Mouse (Mus musculus) urinary bladder, postnatal 25 days (tissue): ENCODE data around the gene Nrp2.

Source experiments
- DNase-seq: peaks from one replicate; pipeline ENCODE4 v3.0.0; 2022; ENCODE audit warnings: low spot score

Gene Nrp2

DNA sequence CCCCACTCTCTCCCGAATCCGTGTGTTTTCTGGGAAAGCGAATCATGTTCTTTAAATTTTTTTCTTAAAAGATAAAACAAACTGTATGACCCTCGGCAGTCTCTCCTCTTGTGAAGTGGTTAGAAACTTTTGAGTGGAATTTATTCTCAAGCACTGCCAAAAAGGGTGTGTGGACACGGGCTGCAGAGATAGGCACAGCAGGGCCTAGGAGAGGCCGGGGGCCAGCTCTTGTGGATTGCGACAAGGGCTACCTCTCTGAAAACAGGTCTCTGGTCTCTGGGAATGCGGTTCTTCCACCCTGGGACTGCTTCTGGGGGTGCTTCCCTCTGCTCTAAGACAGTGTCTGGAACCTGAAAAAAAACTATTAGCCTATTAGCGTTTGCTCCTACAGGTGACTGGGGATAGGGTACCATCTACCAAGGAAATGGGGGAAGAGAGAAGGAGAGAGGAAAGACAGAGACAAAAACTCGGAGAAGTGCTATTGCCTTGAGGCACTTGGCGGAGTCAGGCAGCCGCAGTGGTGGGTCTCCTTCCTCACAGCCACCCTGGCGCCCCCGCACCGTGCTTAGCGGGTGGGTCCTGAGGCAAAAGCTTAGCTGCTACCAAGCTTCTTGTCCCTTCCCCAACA lies 1.9 kb downstream of the Nrp2 start:
- DNase-seq, result no peak

DNA sequence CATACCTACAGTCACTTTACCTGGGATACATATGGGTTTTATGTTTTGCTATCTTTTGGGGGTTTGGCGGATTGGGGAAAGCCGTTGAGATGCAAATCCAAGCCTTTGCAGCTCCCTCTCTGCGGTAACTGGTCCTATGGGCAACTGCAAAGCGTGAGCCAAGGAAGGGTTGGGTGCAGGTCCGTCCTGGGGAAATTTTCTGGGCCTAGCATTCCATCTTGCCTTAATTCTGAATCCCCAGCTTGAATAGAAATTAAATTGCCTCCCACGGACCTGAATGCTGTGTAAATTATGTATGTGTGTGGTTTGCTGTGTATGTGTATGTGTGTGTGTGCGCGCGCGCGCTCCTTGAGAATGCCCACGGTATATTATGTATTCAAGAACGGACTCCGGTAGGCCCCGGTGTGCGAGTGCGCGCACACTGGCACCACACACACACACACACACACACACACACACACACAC lies 2.5 kb downstream of the Nrp2 start:
- DNase-seq, result no peak

DNA sequence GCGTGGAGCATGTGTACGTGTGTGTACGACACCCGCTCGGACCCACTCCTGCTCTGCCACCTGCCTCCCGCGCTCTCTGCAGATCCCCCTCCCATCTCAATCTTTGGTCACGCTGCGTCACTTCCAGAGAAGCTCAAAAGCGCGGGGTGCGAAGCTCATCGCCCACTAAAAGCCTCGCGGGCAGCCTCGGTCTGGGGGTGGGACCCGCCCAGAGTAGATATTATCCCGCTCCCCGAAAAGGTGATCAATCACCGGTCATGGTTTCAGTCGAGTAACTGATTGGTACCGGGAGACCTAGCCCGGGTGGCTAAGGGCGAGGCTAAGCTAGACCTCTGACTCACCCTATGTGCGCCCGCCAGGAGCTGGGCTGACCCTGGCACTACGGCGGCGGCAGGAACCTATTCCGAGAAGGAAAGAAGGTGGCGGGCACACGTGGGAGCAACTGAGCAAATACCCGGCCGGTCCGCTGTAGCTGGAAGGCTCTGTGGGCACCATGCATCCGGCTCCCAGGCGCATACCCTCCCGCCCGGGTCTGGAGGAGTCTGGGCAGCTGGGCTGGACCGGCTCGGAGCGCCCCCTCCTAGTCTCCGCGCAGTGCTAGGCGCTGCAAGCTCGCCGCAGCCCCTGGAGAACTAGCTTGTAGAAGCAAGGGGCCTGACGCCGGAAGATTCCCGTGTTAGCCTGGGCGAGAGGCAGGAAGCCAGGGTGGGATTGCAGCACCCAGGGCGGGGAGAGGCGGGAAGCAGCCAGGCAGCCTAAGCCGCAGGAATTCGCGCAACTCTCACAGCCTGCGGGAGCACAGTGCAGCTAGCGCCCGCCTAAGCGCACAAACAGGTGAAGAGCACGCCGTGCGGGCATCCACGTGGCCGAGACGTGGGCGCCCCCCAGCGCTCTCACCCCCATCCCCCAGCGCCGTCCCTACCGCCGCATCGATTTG lies 3.3 kb downstream of the Nrp2 start:
- peak; percentile 51 for DNase-seq

DNA sequence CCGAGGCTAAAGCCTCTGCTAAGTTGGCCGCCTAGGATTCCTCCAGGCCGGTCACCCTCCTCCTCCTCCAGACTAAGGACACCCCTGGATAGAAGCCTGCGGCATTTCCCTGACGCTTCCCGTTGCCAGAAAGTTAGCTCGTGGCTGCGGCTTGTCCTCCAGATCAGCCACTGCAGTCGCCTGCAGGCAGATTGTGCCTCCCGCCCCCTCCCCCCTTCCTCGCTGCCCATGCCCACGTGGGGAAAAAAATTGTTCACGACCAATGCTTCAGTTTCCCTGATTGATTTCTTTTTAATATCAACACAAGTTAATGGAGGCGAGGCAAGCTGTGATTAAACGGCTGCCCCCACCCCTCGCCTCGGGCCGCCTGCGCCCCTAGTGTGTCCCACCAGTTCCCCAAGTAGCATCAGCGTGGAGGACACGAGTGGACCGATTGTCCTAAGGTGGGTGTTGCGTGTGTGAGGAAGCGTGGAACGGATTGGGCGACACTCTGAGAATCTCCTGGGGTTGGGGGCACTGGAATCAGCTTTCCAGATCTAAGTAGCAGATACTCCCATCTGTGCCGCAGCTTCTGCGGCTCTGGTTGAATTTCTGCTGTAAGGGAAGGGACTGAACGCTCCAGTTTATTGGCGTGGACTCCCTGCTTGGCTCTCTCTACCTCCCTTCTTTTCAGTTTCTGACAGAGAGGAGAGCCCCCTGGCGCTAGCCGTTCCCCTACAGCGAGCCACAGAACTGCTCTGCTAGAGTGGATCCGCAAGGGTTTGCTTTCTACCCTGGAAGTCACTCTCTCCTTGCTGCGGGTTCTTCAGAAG lies 4.2 kb downstream of the Nrp2 start:
- no peak for DNase-seq

DNA sequence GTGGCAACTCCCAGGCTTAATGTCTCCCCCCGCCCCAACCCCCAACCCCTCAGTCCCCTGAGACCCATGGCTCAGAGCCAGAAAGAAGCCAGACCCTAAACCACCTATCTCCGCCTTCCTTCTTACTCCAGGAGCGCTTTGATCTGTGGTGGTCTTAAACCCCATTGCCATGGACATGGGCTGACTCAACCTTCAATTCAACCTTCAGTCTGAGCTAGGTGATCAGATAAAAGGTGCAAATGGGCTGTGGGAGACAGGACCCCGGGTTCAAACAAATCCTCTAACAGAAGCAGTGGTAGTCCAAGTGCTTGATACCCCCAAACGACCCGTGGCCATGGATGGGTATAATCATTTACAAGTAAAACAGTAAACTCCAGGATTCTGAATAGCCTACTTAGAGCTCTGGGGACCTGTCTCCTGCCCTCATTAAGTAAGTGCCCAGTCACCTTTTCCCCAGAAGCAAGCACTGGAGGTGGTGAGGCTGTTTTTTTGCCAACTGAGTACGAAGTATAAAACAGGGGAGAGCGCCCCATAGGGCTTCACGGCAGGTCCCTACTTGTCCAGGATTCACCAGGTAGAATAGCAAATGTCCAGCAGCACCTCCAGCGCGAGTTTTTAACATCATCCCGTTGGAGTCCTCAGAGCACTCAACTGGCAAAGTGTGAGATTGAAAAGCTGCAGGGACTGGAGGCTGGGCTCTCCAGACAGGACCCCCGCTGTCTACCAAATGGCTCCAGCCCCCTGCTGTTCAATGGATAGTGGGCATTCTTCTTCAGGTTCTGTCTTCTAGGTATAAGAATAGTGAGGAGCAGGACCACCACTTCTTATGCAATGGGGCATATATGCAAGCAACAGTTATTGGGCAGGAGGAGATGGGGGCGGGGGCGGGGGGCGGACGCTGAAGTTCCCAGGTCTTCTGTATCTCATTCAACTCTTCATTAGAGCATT lies 5.1 kb downstream of the Nrp2 start:
- no peak for DNase-seq

DNA sequence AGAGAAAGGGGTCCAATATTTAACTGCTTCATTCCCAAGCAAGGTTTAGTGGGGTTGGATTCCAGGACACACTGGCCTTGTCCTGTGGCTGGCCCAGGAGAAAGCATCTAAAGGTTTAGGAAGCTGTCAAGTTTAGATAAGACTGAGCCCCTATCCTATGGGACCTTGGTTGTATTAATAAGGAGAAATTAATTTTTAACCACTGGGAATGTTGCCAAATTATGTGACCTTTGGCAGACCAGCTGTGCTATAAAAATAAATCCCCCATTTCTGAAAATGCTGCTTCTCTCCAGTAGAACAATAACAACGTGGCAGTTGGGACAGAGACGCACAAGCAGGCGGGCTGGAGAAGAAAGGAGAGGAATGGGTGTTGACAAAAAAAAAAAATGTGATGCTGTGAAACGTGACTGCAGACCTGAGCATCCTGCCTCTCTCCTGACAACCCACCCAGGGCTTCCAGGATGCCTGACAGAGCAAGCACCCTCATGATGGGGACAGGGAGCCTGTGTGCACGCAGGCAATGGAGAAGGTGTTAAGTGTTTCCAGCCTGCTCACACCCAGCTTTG lies 6.8 kb downstream of the Nrp2 start:
- DNase-seq, result no peak

DNA sequence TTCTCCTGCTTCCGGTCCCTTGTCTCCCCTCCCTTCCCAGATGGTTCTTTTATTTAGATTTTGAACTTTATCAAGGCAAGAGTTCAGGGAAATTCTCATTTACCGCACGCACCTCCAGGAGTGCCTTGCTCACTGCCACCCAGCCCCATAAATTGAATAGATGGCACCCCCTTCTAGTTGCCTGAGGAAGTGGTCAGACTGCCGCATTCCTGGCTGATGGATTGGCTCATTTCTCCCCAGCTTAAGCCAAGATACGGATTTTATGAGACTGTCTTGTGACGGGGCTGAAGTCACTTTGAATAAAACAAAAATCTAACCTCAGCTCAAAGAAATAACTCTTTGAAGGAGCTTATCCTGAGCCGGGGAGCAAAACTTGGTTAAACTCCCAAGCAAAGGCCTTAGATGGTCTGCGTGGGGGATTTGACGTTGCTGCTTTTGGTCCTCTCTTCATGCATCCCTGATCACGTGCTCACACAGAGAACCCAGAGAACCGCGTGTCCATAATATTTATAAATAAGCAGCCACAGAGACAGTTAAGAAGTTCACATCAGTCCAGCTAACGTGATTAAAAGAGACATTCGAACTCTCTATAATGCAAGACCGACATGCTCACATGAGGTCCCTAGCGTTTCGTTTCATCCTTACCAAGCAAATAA lies 10.1 kb downstream of the Nrp2 start:
- no peak for DNase-seq

DNA sequence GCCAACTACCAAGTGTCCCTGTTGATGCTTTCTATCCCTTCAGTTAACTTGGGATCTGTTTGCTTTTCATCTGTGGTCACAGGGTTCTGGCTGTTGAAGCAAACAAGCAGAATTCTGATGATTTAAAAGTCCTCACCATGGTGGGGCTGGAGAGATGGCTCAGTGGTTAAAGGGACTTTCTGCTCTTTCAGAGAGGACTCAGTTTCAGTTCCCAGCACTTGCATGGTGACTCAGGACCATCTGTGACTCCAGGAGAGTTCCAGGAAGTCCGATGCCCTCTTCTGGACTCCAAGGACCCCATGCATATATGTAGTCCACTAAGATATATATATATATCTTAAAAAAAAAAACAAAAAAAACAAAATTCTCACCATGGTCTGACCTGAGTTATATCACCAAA lies 11.9 kb downstream of the Nrp2 start:
- DNase-seq, result no peak

DNA sequence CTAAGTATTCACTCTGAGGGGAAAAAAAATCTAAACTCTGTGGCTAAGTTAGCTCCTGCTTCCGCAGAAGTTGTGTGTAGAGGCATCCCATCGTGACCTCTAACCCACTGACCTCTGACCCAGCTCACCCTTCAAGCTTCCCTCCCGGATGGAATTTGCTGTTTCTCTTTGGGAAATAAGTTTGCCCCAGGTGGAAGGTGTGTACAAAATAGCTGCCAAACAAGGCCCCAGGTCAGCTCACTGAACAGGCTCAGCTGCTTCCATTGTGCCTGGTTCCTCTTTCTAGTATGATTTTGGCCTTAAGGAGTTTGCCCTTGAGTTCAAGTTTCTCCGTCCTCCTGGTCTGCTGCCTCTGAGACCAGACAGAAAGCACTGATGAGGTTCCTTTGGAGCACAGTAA lies 12.6 kb downstream of the Nrp2 start:
- no peak for DNase-seq

DNA sequence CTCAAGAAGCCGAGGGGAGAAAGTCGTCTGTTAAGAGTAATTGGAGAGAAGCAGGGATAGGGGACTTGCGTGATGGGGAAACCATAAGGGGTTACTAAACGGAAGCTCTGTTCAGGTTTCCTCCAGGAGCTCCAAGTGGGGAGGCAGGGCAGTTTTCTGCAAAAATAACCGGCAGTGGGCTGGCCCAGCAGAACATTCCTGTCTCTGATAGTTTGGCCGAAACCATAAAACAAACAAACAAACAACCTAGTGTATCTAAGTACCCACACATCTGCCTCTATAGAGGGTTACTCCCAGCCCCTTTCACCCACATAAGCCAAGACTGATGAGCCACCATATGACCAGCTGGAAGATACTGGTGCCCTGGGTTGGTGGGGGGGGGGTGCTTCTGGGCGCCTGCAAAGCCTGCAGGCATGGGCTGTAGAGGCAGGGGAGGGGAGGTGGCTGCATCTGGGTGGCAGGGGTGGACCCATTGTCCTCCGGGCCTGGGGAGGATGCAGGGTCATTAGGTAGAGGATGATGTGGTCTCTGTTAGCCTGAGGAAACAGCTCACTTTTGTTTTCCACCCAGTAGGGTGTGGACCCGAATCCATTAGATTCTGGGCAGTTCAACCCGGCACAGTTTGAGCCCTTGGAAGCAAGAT lies 13.9 kb downstream of the Nrp2 start:
- no peak for DNase-seq

DNA sequence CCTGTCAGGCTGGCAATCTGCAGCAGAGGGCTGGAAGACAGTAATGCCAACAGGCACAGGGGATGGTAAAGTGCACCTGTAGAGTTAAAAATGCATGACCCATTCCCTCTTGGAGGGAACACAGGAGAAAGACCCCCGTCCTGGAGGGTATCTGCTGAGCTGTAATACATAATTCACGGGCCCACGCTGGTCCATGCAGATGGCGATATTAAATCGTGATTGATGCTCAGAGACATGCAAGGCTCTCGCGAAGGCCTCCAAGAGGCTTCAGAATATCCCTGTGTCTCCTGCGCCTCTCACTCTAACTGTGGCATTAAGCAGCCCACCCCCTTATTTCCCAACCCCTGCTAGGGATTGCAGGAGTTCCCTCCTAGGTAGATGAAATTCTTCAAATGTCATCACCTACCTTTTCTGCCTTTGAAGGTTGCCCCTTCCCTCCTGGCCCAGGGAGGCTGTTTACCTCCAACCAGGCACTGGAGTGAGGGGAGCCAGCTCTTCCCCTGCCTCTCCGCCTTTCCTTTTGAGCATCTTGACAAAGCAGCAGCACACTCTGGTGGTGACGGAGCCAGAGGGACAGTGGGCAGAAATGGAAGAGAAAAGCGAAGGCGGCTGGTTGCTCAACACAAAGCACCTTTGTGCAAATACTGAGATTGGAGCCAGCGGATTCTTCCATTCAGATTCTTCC lies 14.6 kb downstream of the Nrp2 start:
- no peak for DNase-seq

DNA sequence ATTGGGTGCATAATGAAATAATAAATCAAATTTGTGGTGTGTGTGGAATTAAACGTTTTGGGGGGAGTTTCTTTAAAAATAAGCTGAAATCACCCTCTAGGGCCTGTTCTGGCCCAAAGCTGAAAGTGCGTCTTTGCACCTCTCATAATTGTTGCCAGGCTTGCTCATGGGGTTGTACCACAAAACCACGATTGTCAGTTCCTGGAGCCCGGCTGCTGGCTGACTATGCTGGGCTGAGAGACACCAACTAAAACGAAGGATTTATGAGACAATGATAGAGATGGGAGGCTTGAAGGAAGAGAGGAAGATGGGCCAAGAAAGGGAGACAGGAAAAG lies 15.1 kb downstream of the Nrp2 start:
- no peak for DNase-seq

DNA sequence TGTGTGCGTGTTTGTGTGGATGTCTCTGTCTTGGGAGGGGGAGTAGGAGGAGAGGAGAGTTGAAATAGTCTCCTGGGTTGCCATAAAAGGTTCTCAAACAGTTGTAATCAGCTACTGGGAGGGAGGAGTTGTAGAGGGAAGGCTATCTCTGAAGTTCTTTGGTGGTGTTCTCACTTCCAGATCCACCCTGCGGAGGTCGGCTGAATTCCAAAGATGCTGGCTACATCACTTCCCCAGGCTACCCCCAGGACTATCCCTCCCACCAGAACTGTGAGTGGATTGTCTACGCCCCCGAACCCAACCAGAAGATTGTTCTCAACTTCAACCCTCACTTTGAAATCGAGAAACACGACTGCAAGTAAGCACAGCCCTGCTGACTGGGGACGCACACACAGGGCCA lies 15.7 kb downstream of the Nrp2 start:
- DNase-seq, result no peak

DNA sequence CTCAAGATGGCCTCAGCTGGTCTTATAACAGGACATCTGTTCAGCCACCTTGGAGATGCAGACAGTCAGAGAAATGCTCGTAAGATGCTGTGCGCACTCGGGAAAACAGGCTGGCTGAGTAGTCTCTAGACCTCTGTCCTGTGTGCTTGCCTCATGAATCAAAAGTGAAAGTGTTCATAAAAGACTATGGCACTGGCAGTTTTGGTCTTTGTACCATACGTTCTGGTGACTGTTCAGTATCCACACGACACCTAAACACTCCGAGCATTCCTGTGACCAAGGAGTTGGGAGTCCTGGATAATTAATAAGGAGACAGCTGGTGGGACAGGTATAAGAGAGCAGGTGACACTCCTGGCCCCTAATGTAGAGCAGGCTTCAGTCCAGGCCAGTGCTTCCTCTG lies 16.7 kb downstream of the Nrp2 start:
- no peak for DNase-seq

DNA sequence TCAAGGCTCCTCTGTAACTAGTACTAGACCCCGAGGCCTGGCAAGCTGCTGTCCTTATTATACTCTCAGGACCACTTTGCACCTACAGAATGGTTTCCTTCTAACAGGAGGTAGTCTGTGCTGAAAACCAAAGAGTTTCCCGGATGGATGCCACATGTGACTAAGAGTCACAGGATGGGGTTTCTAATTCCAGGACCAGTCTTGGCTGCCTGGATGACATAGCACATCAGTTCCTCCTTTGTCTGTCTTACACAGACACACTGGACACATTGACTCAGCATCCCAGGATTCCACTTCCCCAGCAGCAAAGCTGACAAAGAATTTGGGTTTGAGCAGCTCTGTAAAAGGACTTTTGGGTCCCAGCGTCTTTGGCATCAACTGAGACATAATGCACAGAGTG lies 17.1 kb downstream of the Nrp2 start:
- DNase-seq, result no peak

DNA sequence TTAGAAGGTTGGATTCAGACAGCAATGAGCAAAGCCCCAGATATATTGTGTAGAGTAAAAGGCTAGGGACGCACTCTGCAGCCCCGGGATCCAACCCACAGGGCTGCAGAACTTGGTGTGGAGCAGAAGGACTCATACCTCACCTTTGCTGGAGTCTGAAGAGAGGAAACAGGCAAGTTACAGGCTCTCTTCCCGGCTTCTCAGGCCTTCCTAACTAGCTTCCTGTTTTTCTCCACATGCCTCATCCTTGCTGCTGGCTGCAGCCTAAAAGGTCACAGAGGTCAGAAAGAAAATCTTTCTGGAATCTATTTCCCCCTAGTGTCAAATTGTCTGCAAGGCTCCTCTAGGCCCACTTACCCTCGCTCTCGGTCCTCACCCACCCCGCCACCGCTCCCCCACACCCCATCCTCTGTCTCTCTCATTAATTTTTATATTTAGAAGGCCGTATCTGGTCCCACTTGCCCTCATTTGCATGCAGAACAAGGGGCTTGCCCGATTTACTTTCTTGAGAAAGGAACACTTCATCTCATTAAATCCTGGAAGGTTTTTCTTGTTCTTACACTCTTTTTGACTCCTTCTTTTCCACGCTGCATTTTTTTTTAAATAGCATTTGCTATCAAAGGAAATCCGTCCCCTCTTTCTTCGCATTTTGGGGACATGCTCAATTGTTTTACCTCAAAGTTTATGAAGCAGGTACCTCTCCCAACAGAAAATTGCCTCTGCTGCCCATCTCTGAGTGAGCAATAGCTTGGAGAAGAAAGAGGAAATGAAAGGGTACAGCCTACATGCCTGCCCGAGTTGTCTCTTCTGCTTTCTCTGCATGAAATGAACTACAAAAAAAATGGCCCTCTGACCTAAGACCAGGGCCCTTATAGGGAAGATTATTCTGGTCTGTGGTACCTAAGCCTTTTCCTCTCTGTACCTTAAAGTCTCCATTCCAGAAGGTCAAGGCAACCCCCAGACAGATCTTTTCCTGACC lies 17.9 kb downstream of the Nrp2 start:
- DNase-seq, result no peak

DNA sequence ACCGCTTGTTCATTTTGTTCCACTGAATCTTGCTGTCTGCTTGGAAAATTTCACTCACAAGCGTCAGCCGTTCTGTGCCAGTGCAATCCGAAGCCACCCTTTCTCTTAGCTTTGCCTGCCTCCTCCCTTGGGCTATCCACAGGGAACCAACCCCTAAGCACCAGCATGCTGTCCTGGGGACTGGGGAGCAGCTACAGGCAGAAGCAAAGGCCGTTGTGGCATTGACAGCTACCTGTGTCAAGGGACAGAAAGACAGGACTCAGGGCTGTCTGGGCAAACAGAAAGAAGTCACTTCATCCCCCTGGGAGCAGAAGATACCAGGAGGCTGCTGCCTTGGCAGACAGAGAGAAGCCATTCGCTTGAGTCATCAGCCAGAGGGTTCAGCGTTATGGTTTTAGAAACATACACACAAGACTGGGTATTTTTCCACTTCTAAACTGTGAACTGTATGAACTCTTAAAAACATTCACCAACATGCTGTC lies 18.7 kb downstream of the Nrp2 start:
- no peak for DNase-seq

DNA sequence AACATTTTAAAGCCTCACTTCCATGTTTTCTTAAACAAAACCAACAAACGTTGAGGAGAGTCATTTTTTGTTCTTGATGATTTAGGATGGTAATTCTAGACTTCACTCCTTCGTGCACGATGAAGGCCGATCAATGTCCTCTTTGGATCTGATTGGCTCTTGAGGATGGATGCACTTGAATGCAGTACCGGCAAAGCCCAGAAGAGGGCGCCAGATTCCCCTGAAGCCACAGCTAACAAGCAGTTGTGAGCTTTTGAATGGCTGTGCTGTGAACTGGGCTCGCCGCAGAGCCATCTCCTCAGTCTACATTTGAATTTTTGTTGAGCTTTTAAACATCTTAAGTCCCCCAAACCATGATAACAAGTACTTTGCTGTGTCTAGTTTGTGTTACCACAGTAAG lies 19.4 kb downstream of the Nrp2 start:
- DNase-seq, result no peak
